Mouse (Mus musculus): ENCODE measurements around the gene Hnrnpul1. TPM values are rescaled to one million over a fixed set of nuclear protein-coding genes. Genes with fewer than 3 reads are reported as not detected.

Hnrnpul1 gene
- total RNA-seq, 1 experiment, result 67.1 TPM

- H3K27ac ChIP-seq (ENCODE audit: insufficient read depth, low read depth, low read length, poor library complexity, severe bottlenecking), result no peak overlapping the region
- H3K4me1 ChIP-seq (ENCODE audit: control insufficient read depth in 2 of 2, insufficient read depth in 2 of 2, low read length in 2 of 2, poor library complexity in 1 of 2), result peaks cover 0 to 15% of the 10 kb centered on the region in 2 experiments; a peak in 1 of 4 replicates
- H3K4me3 ChIP-seq (ENCODE audit: insufficient read depth in 1 of 2, low read depth in 1 of 2, low read length in 2 of 2, poor library complexity in 1 of 2, severe bottlenecking in 1 of 2), result no peak overlapping the region
- in situ Hi-C loops (cut with MboI; ENCODE audit: low sequenced_read_pairs in 2 of 2, unreplicated experiment in 2 of 2), result no loop called here
- TF ChIP-seq MAFK (IDR thresholded peaks at IDR 0.05; ENCODE audit: insufficient read depth, low read depth, low read length), result no peak
- no peak for TF ChIP-seq ZNF384 (IDR thresholded peaks at IDR 0.05; ENCODE audit: low read depth, low read length)
- TF ChIP-seq CHD2 (IDR thresholded peaks at IDR 0.05; ENCODE audit: low read depth, low read length), result no peak
- no peak for TF ChIP-seq HCFC1 (IDR thresholded peaks at IDR 0.05; ENCODE audit: borderline replicate concordance, insufficient read depth, low read length)
- TF ChIP-seq ZC3H11A (IDR thresholded peaks at IDR 0.05; ENCODE audit: borderline replicate concordance, low read depth, low read length), result no peak
- no peaks in the 10 kb centered on the region for H3K36me3 ChIP-seq (ENCODE audit: control insufficient read depth, insufficient read depth, low read length, poor library complexity, severe bottlenecking)
- no peaks in the 10 kb centered on the region for H3K9me3 ChIP-seq (ENCODE audit: control insufficient read depth, insufficient read depth, low read depth, low read length)
- no peak for DNase-seq (ENCODE audit: low read depth, low spot score)
- H3K9ac ChIP-seq (ENCODE audit: insufficient read depth, low read depth, low read length, poor library complexity, severe bottlenecking), result no peak overlapping the region
Measured at GRCm38 (mm10) chr7:25684659-25685058, 69.9 kb downstream of the Hnrnpul1 start.

GRCm38 (mm10) chr7:25683474-25684180, 70.9 kb downstream of the Hnrnpul1 start:
- H3K9me3 ChIP-seq (ENCODE audit: control insufficient read depth, insufficient read depth, low read depth, low read length), result no peaks in the 10 kb centered on the region
- no peak overlapping the region for H3K9ac ChIP-seq (ENCODE audit: insufficient read depth, low read depth, low read length, poor library complexity, severe bottlenecking)
- in situ Hi-C loops (cut with MboI; ENCODE audit: low sequenced_read_pairs in 2 of 2, unreplicated experiment in 2 of 2), result no loop called here
- TF ChIP-seq MAFK (IDR thresholded peaks at IDR 0.05; ENCODE audit: insufficient read depth, low read depth, low read length) (no peak), ZC3H11A (IDR thresholded peaks at IDR 0.05; ENCODE audit: borderline replicate concordance, low read depth, low read length) (no peak), HCFC1 (IDR thresholded peaks at IDR 0.05; ENCODE audit: borderline replicate concordance, insufficient read depth, low read length) (no peak), ZNF384 (IDR thresholded peaks at IDR 0.05; ENCODE audit: low read depth, low read length) (no peak), CHD2 (IDR thresholded peaks at IDR 0.05; ENCODE audit: low read depth, low read length) (no peak)
- no peak overlapping the region for H3K4me3 ChIP-seq (ENCODE audit: insufficient read depth in 1 of 2, low read depth in 1 of 2, low read length in 2 of 2, poor library complexity in 1 of 2, severe bottlenecking in 1 of 2)
- no peaks in the 10 kb centered on the region for H3K36me3 ChIP-seq (ENCODE audit: control insufficient read depth, insufficient read depth, low read length, poor library complexity, severe bottlenecking)
- no peak overlapping the region for H3K27ac ChIP-seq (ENCODE audit: insufficient read depth, low read depth, low read length, poor library complexity, severe bottlenecking)
- no peak for DNase-seq (ENCODE audit: low read depth, low spot score)
- H3K4me1 ChIP-seq (ENCODE audit: control insufficient read depth in 2 of 2, insufficient read depth in 2 of 2, low read length in 2 of 2, poor library complexity in 1 of 2), result peaks cover 0 to 14% of the 10 kb centered on the region in 2 experiments; a peak in 1 of 4 replicates

GRCm38 (mm10) chr7:25681341-25682231, 73.0 kb downstream of the Hnrnpul1 start:
- no peak for TF ChIP-seq CHD2 (IDR thresholded peaks at IDR 0.05; ENCODE audit: low read depth, low read length)
- TF ChIP-seq ZNF384 (IDR thresholded peaks at IDR 0.05; ENCODE audit: low read depth, low read length), result no peak
- TF ChIP-seq HCFC1 (IDR thresholded peaks at IDR 0.05; ENCODE audit: borderline replicate concordance, insufficient read depth, low read length), result no peak
- no peak for TF ChIP-seq MAFK (IDR thresholded peaks at IDR 0.05; ENCODE audit: insufficient read depth, low read depth, low read length)
- TF ChIP-seq ZC3H11A (IDR thresholded peaks at IDR 0.05; ENCODE audit: borderline replicate concordance, low read depth, low read length), result no peak
- Histone ChIP-seq H3K27ac (ENCODE audit: insufficient read depth, low read depth, low read length, poor library complexity, severe bottlenecking) (no peak overlapping the region), H3K9me3 (ENCODE audit: control insufficient read depth, insufficient read depth, low read depth, low read length) (no peaks in the 10 kb centered on the region), H3K4me1 (ENCODE audit: control insufficient read depth in 2 of 2, insufficient read depth in 2 of 2, low read length in 2 of 2, poor library complexity in 1 of 2) (peaks cover 0 to 14% of the 10 kb centered on the region in 2 experiments; a peak in 1 of 4 replicates), H3K36me3 (ENCODE audit: control insufficient read depth, insufficient read depth, low read length, poor library complexity, severe bottlenecking) (no peaks in the 10 kb centered on the region), H3K4me3 (ENCODE audit: insufficient read depth in 1 of 2, low read depth in 1 of 2, low read length in 2 of 2, poor library complexity in 1 of 2, severe bottlenecking in 1 of 2) (0 out of 4 replicates have a peak overlapping the region, but pooled peaks of 1 of the 2 experiments have one; percentile 85), H3K9ac (ENCODE audit: insufficient read depth, low read depth, low read length, poor library complexity, severe bottlenecking) (no peak overlapping the region)
- no peak for DNase-seq (ENCODE audit: low read depth, low spot score)
- in situ Hi-C loops (cut with MboI; ENCODE audit: low sequenced_read_pairs in 2 of 2, unreplicated experiment in 2 of 2), result no loop called here

GRCm38 (mm10) chr7:25680514-25681258, 73.9 kb downstream of the Hnrnpul1 start, which contains the start of gene B9d2:
B9d2 (plus strand) TSS chr7:25680780.
- in situ Hi-C loops (cut with MboI; ENCODE audit: low sequenced_read_pairs in 2 of 2, unreplicated experiment in 2 of 2), result no loop called here
- peak within 1 kb of the TSS; percentile 85 to 89 for H3K4me3 ChIP-seq (ENCODE audit: insufficient read depth in 1 of 2, low read depth in 1 of 2, low read length in 2 of 2, poor library complexity in 1 of 2, severe bottlenecking in 1 of 2)
- peak within 1 kb of the TSS; percentile 80 for H3K27ac ChIP-seq (ENCODE audit: insufficient read depth, low read depth, low read length, poor library complexity, severe bottlenecking)
- H3K9ac ChIP-seq (ENCODE audit: insufficient read depth, low read depth, low read length, poor library complexity, severe bottlenecking), result peak within 1 kb of the TSS; percentile 83
- H3K9me3 ChIP-seq (ENCODE audit: control insufficient read depth, insufficient read depth, low read depth, low read length), result no peaks in the 10 kb centered on the region
- TF ChIP-seq CHD2 (IDR thresholded peaks at IDR 0.05; ENCODE audit: low read depth, low read length) (no peak), ZNF384 (IDR thresholded peaks at IDR 0.05; ENCODE audit: low read depth, low read length) (no peak), HCFC1 (IDR thresholded peaks at IDR 0.05; ENCODE audit: borderline replicate concordance, insufficient read depth, low read length) (no peak), MAFK (IDR thresholded peaks at IDR 0.05; ENCODE audit: insufficient read depth, low read depth, low read length) (no peak), ZC3H11A (IDR thresholded peaks at IDR 0.05; ENCODE audit: borderline replicate concordance, low read depth, low read length) (no peak)
- H3K36me3 ChIP-seq (ENCODE audit: control insufficient read depth, insufficient read depth, low read length, poor library complexity, severe bottlenecking), result no peaks in the 10 kb centered on the region
- DNase-seq (ENCODE audit: low read depth, low spot score), result peak; percentile 92
- peaks cover 0 to 12% of the 10 kb centered on the region in 2 experiments; a peak in 1 of 4 replicates for H3K4me1 ChIP-seq (ENCODE audit: control insufficient read depth in 2 of 2, insufficient read depth in 2 of 2, low read length in 2 of 2, poor library complexity in 1 of 2)

Measured in ES-E14 (cell line).